Mouse (Mus musculus) cerebellum, postnatal 25 days (tissue): ENCODE data around the gene Dnmbp.

ENCODE experiments used
- DNase-seq, 2 experiments: peaks; one replicate each; pipeline ENCODE4 v3.0.0; 2021; ENCODE audit warnings: mixed read lengths in 2 of 2

Dnmbp gene

GRCm38 (mm10) chr19:43943076-43943475, 3.1 kb upstream of the Dnmbp start:
- DNase-seq = no peak

GRCm38 (mm10) chr19:43939171-43939768, 721 bp downstream of the Dnmbp start:
- no peak for DNase-seq

- no peak for DNase-seq
Measured at GRCm38 (mm10) chr19:43938355-43938754, 1.6 kb downstream of the Dnmbp start.

GRCm38 (mm10) chr19:43930926-43931325, 9.1 kb downstream of the Dnmbp start:
- DNase-seq = no peak

GRCm38 (mm10) chr19:43930366-43930765, 9.6 kb downstream of the Dnmbp start:
- no peak for DNase-seq

- no peak for DNase-seq
Measured at GRCm38 (mm10) chr19:43929869-43930268, 10.1 kb downstream of the Dnmbp start.

GRCm38 (mm10) chr19:43927967-43928366, 12.0 kb downstream of the Dnmbp start:
- DNase-seq = no peak

GRCm38 (mm10) chr19:43927057-43927456, 12.9 kb downstream of the Dnmbp start:
- DNase-seq = peak; percentile 63 to 71

GRCm38 (mm10) chr19:43926141-43926987, 13.6 kb downstream of the Dnmbp start:
- DNase-seq = no peak

GRCm38 (mm10) chr19:43924361-43924760, 15.6 kb downstream of the Dnmbp start:
- no peak for DNase-seq

GRCm38 (mm10) chr19:43922963-43923362, 17.0 kb downstream of the Dnmbp start:
- no peak for DNase-seq

GRCm38 (mm10) chr19:43921410-43921809, 18.6 kb downstream of the Dnmbp start:
- DNase-seq = no peak

- no peak for DNase-seq
Measured at GRCm38 (mm10) chr19:43920453-43921300, 19.3 kb downstream of the Dnmbp start.

- no peak for DNase-seq
Measured at GRCm38 (mm10) chr19:43919841-43920240, 20.1 kb downstream of the Dnmbp start.

- no peak for DNase-seq
Measured at GRCm38 (mm10) chr19:43918834-43919233, 21.2 kb downstream of the Dnmbp start.

- DNase-seq = no peak
Measured at GRCm38 (mm10) chr19:43917763-43918162, 22.2 kb downstream of the Dnmbp start.

GRCm38 (mm10) chr19:43917406-43917691, 22.6 kb downstream of the Dnmbp start:
- DNase-seq = no peak

- DNase-seq = no peak
Measured at GRCm38 (mm10) chr19:43916586-43917405, 23.2 kb downstream of the Dnmbp start.

GRCm38 (mm10) chr19:43915431-43915830, 24.6 kb downstream of the Dnmbp start:
- DNase-seq = no peak

GRCm38 (mm10) chr19:43914986-43915385, 25.0 kb downstream of the Dnmbp start:
- no peak for DNase-seq

GRCm38 (mm10) chr19:43912775-43913486, 27.1 kb downstream of the Dnmbp start:
- no peak for DNase-seq

GRCm38 (mm10) chr19:43906492-43906891, 33.5 kb downstream of the Dnmbp start:
- DNase-seq = no peak
